Mouse (Mus musculus) heart, postnatal 0 days (tissue): Measurements from ENCODE around the gene BC067074. TPM values are rescaled to one million over a fixed set of nuclear protein-coding genes. Genes with fewer than 3 reads are reported as not detected.
A peak's percentile ranks its signal among the peaks of the same experiment; 100 is the strongest.

ENCODE experiments used
- ATAC-seq: fragments of 200-750 bp; cut with Nextera tagmentation; 2 replicates; pipeline ENCODE4 v1.8.0; 2017; ENCODE audit warnings: low read depth, moderate number of reproducible peaks, moderate library complexity; ENCODE audit not compliant: insufficient read depth
- DNase-seq: peaks from one replicate; pipeline ENCODE4 v3.0.0-alpha.2; 2016; ENCODE audit warnings: low spot score
- H3K27ac ChIP-seq: fragments of 300-500 bp; sonication (generic); 2 replicates; pipeline ENCODE4 v1.5.1; 2014; ENCODE audit warnings: low read depth, mild to moderate bottlenecking
- H3K27me3 ChIP-seq: fragments of 300-500 bp; sonication (generic); 2 replicates; pipeline ENCODE4 v1.6.1; 2014; ENCODE audit warnings: low read length, mixed read lengths; ENCODE audit not compliant: control insufficient read depth, insufficient read depth
- H3K36me3 ChIP-seq: fragments of 300-500 bp; sonication (generic); replicated peaks from 2 replicates; pipeline ENCODE4 v1.6.1; 2014; ENCODE audit warnings: low read length, mixed read lengths; ENCODE audit not compliant: control insufficient read depth, insufficient read depth
- H3K4me1 ChIP-seq: fragments of 300-500 bp; sonication (generic); 2 replicates; pipeline ENCODE4 v1.6.1; 2014; ENCODE audit warnings: antibody characterized with exemption; ENCODE audit not compliant: control insufficient read depth, insufficient read depth
- H3K4me2 ChIP-seq: fragments of 300-500 bp; sonication (generic); 2 replicates; pipeline ENCODE4 v1.6.1; 2014; ENCODE audit warnings: low read depth, mild to moderate bottlenecking, low read length, moderate library complexity
- H3K4me3 ChIP-seq: fragments of 300-500 bp; sonication (generic); 2 replicates; pipeline ENCODE4 v1.5.1; 2014; ENCODE audit warnings: low read depth, low read length
- H3K9ac ChIP-seq: fragments of 300-500 bp; sonication (generic); replicated peaks from 2 replicates; pipeline ENCODE4 v1.6.1; 2014; ENCODE audit warnings: low read depth, low read length, mixed read lengths
- H3K9me3 ChIP-seq: fragments of 300-500 bp; sonication (generic); replicated peaks from 2 replicates; pipeline ENCODE4 v1.6.1; 2016; ENCODE audit warnings: low read length; ENCODE audit not compliant: control insufficient read depth
- CTCF ChIP-seq: IDR thresholded peaks from 2 replicates; pipeline ENCODE4 v1.5.1; 2016; ENCODE audit warnings: antibody characterized with exemption, control low read depth, low read depth
- EP300 ChIP-seq: IDR thresholded peaks from 2 replicates; pipeline ENCODE4 v1.6.1; 2016; ENCODE audit warnings: antibody characterized with exemption, low read depth
- WGBS: fragments of 180-500 bp; shearing (Covaris S2); extraction: QIAGEN DNeasy Blood & Tissue Kit; methylation state at CpG from one replicate; pipeline ENCODE4 v1.1.7; 2014; 5-methylcytosine and 5-hydroxymethylcytosine counted together
- polyA plus RNA-seq: library from polyadenylated mRNA; unstranded; fragments of >200 nt; fragmentation: Nextera tagmentation; extraction: Ambion mirVana; gene quantifications from 2 replicates; pipeline ENCODE4 v1.2.1, GENCODE M21; 2015
- total RNA-seq: library from RNA; depleted of rRNA; stranded (reverse); fragments of >200 nt; gene quantifications from 2 replicates; pipeline ENCODE4 v1.2.3, GENCODE M21; 2014; ENCODE audit warnings: low replicate concordance

BC067074 gene
- total and polyA plus RNA-seq, 2 experiments from 2014 or later, result 1.3 to 4.7 TPM

- peak overlapping the region; percentile 68 for H3K4me3 ChIP-seq
- H3K27me3 ChIP-seq, result peaks cover 4% of the 10 kb centered on the region; the same call in 1 of the 2 replicates
- no peak for ATAC-seq
- peak overlapping the region; percentile 71 for H3K9ac ChIP-seq
- H3K4me1 ChIP-seq, result no peaks in the 10 kb centered on the region
- H3K27ac ChIP-seq, result no peak overlapping the region
- DNase-seq, result no peak
- H3K36me3 ChIP-seq, result no peaks in the 10 kb centered on the region
- H3K4me2 ChIP-seq, result peak overlapping the region; percentile 96
- no peaks in the 10 kb centered on the region for H3K9me3 ChIP-seq
- TF ChIP-seq EP300 (no peak), CTCF (no peak)
- 68% methylated on average over 11 of the region's 11 CpGs for WGBS
Measured at GRCm38 (mm10) chr13:113293707-113294432, 911 bp downstream of the BC067074 start.

- DNase-seq, result no peak
- WGBS, result 61% methylated on average over 10 of the region's 10 CpGs
Measured at GRCm38 (mm10) chr13:113295817-113296485, 3.0 kb downstream of the BC067074 start.

GRCm38 (mm10) chr13:113306581-113306980, 13.6 kb downstream of the BC067074 start:
- H3K9me3 ChIP-seq, result no peaks in the 10 kb centered on the region
- no peak overlapping the region for H3K4me3 ChIP-seq
- no peak for ATAC-seq
- H3K27me3 ChIP-seq, result no peaks in the 10 kb centered on the region
- no peak for TF ChIP-seq CTCF
- TF ChIP-seq EP300, result no peak
- no peak for DNase-seq
- WGBS, result 83% methylated on average over 4 of the region's 4 CpGs
- no peaks in the 10 kb centered on the region for H3K36me3 ChIP-seq
- no peak overlapping the region for H3K9ac ChIP-seq
- H3K4me2 ChIP-seq, result no peak overlapping the region
- H3K27ac ChIP-seq, result no peak overlapping the region
- no peaks in the 10 kb centered on the region for H3K4me1 ChIP-seq

More at GRCm38 (mm10) chr13:113295817-113296485, 3.0 kb downstream of the BC067074 start:
- Histone ChIP-seq H3K9me3 (no peaks in the 10 kb centered on the region), H3K4me3 (no peak overlapping the region), H3K27me3 (peaks cover 4% of the 10 kb centered on the region; the same call in 1 of the 2 replicates), H3K9ac (no peak overlapping the region), H3K27ac (no peak overlapping the region), H3K4me2 (no peak overlapping the region), H3K4me1 (no peaks in the 10 kb centered on the region), H3K36me3 (no peaks in the 10 kb centered on the region)
- ATAC-seq, result no peak
- TF ChIP-seq CTCF (no peak), EP300 (no peak)

GRCm38 (mm10) chr13:113319588-113319987, 26.6 kb downstream of the BC067074 start:
- DNase-seq (no peak), ATAC-seq (no peak)
- H3K4me3 ChIP-seq, result no peak overlapping the region
- H3K36me3 ChIP-seq, result no peaks in the 10 kb centered on the region
- no peaks in the 10 kb centered on the region for H3K27me3 ChIP-seq
- H3K4me1 ChIP-seq, result no peaks in the 10 kb centered on the region
- no peak overlapping the region for H3K27ac ChIP-seq
- 70% methylated on average over 5 of the region's 5 CpGs for WGBS
- H3K4me2 ChIP-seq, result no peak overlapping the region
- no peak for TF ChIP-seq EP300
- no peak for TF ChIP-seq CTCF
- no peaks in the 10 kb centered on the region for H3K9me3 ChIP-seq
- no peak overlapping the region for H3K9ac ChIP-seq

GRCm38 (mm10) chr13:113321972-113322371, 29.0 kb downstream of the BC067074 start:
- Histone ChIP-seq H3K27ac (no peak overlapping the region), H3K4me2 (no peak overlapping the region), H3K9me3 (no peaks in the 10 kb centered on the region), H3K4me1 (no peaks in the 10 kb centered on the region), H3K27me3 (no peaks in the 10 kb centered on the region), H3K9ac (no peak overlapping the region), H3K4me3 (no peak overlapping the region), H3K36me3 (no peaks in the 10 kb centered on the region)
- ATAC-seq, result peak; percentile 17; the same call in 1 of the 2 replicates
- WGBS, result 19% methylated on average over 6 of the region's 6 CpGs
- TF ChIP-seq CTCF (peak; percentile 80), EP300 (no peak)
- peak; percentile 41 for DNase-seq
